Mouse (Mus musculus): Measurements from ENCODE around the gene Adgrv1.

- TF ChIP-seq CTCF (IDR thresholded peaks at IDR 0.05; ENCODE audit: low read depth): no peak
- TF ChIP-seq EP300 (optimal IDR thresholded peaks at IDR 0.05): no peak
These were observed 230.8 kb downstream of the Adgrv1 start for GRCm38 (mm10) chr13:81402191-81402590.

All from stomach, postnatal 0 days (tissue).